Mouse (Mus musculus) liver, embryonic 11.5 days (tissue): Measurements from ENCODE around the gene Slc25a36. TPM values are rescaled to one million over a fixed set of nuclear protein-coding genes. Genes with fewer than 3 reads are reported as not detected.

Source experiments
- ATAC-seq: fragments of 200-750 bp; cut with Nextera tagmentation; replicated peaks from 2 replicates; pipeline ENCODE4 v1.8.0; 2017; ENCODE audit warnings: moderate number of reproducible peaks, mild to moderate bottlenecking, moderate TSS enrichment, moderate library complexity; ENCODE audit not compliant: low FRiP score
- DNase-seq: peaks from one replicate; pipeline ENCODE4 v3.0.0-alpha.2; 2017; ENCODE audit warnings: low spot score
- H3K27ac ChIP-seq: fragments of 300-500 bp; sonication (generic); 2 replicates; pipeline ENCODE4 v1.5.1; 2014; ENCODE audit warnings: mild to moderate bottlenecking, low read depth, low read length, control low read depth
- H3K27me3 ChIP-seq: fragments of 300-500 bp; sonication (generic); replicated peaks from 2 replicates; pipeline ENCODE4 v1.6.1; 2014; ENCODE audit warnings: low read length, mixed read lengths; ENCODE audit not compliant: control insufficient read depth, insufficient read depth
- H3K36me3 ChIP-seq: fragments of 300-500 bp; sonication (generic); 2 replicates; pipeline ENCODE4 v1.6.1; 2014; ENCODE audit warnings: mild to moderate bottlenecking, low read length, moderate library complexity, mixed read lengths; ENCODE audit not compliant: control insufficient read depth, insufficient read depth
- H3K4me1 ChIP-seq: fragments of 300-500 bp; sonication (generic); replicated peaks from 2 replicates; pipeline ENCODE4 v1.6.1; 2014; ENCODE audit warnings: low read length, mixed read lengths; ENCODE audit not compliant: control insufficient read depth, insufficient read depth
- H3K4me2 ChIP-seq: fragments of 300-500 bp; sonication (generic); 2 replicates; pipeline ENCODE4 v1.6.1; 2014; ENCODE audit warnings: mild to moderate bottlenecking, control low read depth, moderate library complexity
- H3K4me3 ChIP-seq: fragments of 300-500 bp; sonication (generic); 2 replicates; pipeline ENCODE4 v1.5.1; 2014; ENCODE audit warnings: low read depth, low read length, control low read depth
- H3K9ac ChIP-seq: fragments of 300-500 bp; sonication (generic); 2 replicates; pipeline ENCODE4 v1.6.1; 2014; ENCODE audit warnings: low read depth, low read length, control low read depth
- H3K9me3 ChIP-seq: fragments of 300-500 bp; sonication (generic); 2 replicates; pipeline ENCODE4 v1.6.1; 2016; ENCODE audit warnings: low read length, inconsistent platforms, mixed read lengths; ENCODE audit not compliant: control insufficient read depth
- WGBS: fragments of 180-500 bp; shearing (Covaris S2); extraction: QIAGEN DNeasy Blood & Tissue Kit; methylation state at CpG from one replicate; pipeline ENCODE4 v1.1.7; 2014; 5-methylcytosine and 5-hydroxymethylcytosine counted together
- polyA plus RNA-seq: library from polyadenylated mRNA; unstranded; fragments of >200 nt; fragmentation: Nextera tagmentation; extraction: Ambion mirVana; gene quantifications from 2 replicates; pipeline ENCODE4 v1.2.1, GENCODE M21; 2014

Slc25a36 gene
- polyA plus RNA-seq, 1 experiment from 2014 or later, result 37.2 TPM

DNA sequence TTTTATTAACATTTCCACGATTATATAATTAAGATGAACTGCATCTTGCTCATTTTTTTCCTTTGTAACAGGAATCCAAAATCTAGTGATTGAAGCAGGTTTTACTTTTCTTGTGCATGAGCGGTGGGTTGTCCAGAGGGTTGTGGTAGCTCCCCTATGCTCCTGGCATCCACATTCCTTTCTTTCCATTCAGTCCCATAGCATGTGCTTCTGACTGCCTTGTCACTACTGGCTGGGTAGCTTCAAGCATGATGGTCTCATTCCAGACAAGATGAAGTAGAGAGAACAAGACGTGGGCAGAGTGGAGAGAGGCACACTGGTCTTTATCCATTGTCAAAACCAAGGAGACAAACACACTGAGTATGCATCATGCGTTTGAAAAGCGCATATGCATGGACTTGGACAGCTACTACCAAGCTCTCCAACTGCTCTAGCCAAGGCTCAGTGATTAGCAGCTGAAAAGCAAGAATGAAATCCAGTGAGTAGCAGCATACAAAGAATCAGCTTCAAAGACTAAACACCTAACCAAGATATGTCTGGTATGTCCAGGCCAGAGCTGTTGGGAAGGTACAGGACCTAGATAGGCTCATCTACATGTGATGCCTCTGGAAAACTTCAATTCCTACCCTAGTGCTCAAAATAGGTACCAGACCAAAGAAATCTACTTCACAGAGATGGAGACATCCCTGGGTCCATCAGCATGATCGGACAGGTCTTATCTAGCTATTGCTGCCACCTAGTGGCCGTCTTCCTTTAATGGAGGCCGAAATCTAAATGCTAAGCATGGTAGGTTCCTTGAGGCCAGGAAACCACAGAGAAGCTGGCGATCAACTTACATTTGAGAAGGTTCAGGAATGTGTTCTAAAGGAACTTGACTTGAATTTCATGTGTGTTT, 42.5 kb downstream of the Slc25a36 start:
- Histone ChIP-seq H3K4me2 (no peak overlapping the region), H3K4me1 (no peaks in the 10 kb centered on the region), H3K27me3 (no peaks in the 10 kb centered on the region), H3K36me3 (no peaks in the 10 kb centered on the region), H3K9me3 (no peaks in the 10 kb centered on the region), H3K9ac (no peak overlapping the region), H3K27ac (no peak overlapping the region), H3K4me3 (no peak overlapping the region)
- WGBS, result 61% methylated on average over 9 of the region's 9 CpGs
- DNase-seq (peak; percentile 61), ATAC-seq (peak; percentile 39; the same call in 1 of the 2 replicates)

DNA sequence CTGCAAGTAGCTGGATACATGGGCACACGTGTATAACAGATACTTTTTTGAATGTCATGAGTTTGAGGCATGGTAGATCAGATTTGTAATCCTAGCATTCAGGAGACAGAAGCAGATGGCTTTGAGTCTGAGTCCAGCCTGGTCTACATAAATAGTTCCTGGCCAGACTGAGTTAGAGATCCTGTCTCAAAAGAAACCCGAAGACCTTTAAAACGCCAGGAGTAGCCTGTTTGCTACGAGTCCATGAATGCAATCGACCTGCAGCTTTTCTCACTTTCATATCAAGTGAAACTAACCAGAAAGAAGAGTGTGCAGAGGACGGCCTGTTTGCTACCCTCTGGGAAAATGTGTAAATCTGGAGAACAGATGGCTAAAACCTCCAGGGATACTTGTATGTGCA, 43.2 kb downstream of the Slc25a36 start:
- H3K4me2 ChIP-seq, result no peak overlapping the region
- no peak for DNase-seq
- no peak for ATAC-seq
- H3K27me3 ChIP-seq, result no peaks in the 10 kb centered on the region
- 83% methylated on average over 6 of the region's 6 CpGs for WGBS
- H3K27ac ChIP-seq, result no peak overlapping the region
- no peak overlapping the region for H3K9ac ChIP-seq
- no peak overlapping the region for H3K4me3 ChIP-seq
- no peaks in the 10 kb centered on the region for H3K9me3 ChIP-seq
- H3K36me3 ChIP-seq, result no peaks in the 10 kb centered on the region
- no peaks in the 10 kb centered on the region for H3K4me1 ChIP-seq

DNA sequence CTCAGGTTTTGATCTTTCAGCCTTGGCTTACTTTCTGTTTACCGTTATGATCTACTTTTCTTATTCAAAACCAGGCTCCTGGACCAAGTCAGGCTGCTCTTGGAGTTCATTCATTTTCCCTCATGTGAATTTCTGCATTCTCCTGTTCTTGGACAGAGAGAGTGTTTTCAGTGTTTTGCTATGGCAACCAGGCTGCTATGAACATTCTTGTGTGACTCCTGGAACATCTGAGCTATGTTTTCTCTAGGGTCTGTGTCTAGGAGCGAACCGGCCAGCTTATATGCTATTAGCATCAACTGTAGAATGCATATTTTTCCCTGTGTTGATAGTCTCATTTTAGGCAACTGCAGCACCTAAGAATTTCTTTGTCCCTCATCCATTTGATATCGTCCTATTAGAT, 45.1 kb downstream of the Slc25a36 start:
- Histone ChIP-seq H3K27ac (no peak overlapping the region), H3K36me3 (no peaks in the 10 kb centered on the region), H3K9ac (no peak overlapping the region), H3K4me3 (no peak overlapping the region), H3K9me3 (no peaks in the 10 kb centered on the region), H3K4me1 (no peaks in the 10 kb centered on the region), H3K27me3 (no peaks in the 10 kb centered on the region), H3K4me2 (no peak overlapping the region)
- DNase-seq, result no peak
- ATAC-seq, result no peak
- 86% methylated on average over 4 of the region's 4 CpGs for WGBS

GRCm38 (mm10) chr9:97065216-97065615, 45.7 kb downstream of the Slc25a36 start:
- H3K4me3 ChIP-seq, result no peak overlapping the region
- DNase-seq (no peak), ATAC-seq (no peak)
- no peaks in the 10 kb centered on the region for H3K4me1 ChIP-seq
- H3K27ac ChIP-seq, result no peak overlapping the region
- no peak overlapping the region for H3K4me2 ChIP-seq
- H3K27me3 ChIP-seq, result no peaks in the 10 kb centered on the region
- no peak overlapping the region for H3K9ac ChIP-seq
- no peaks in the 10 kb centered on the region for H3K9me3 ChIP-seq
- no peaks in the 10 kb centered on the region for H3K36me3 ChIP-seq
- WGBS, result 79% methylated on average over 5 of the region's 5 CpGs

DNA sequence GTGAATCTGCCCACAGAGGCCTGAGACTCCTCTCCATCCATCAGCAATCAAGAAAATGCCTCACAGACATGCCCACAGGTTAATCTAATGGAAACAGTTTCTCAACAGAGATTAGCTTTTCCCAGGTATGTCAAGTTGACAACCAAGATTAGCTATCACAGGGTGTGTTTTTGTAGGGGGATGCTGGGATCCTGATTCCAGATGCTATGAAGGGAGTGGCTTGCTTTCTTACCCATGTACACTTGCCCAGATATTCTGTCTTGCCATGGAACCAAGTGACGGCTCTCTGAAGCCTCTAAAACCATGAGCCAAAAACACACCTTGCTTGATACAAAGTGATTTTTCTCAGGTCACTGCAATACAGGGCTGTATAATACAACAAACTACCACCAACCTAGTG, 46.8 kb downstream of the Slc25a36 start:
- no peak for ATAC-seq
- H3K36me3 ChIP-seq, result no peaks in the 10 kb centered on the region
- H3K4me2 ChIP-seq, result no peak overlapping the region
- 88% methylated on average over 1 of the region's 1 CpGs for WGBS
- H3K9me3 ChIP-seq, result no peaks in the 10 kb centered on the region
- H3K27ac ChIP-seq, result no peak overlapping the region
- H3K27me3 ChIP-seq, result no peaks in the 10 kb centered on the region
- no peak overlapping the region for H3K9ac ChIP-seq
- no peak overlapping the region for H3K4me3 ChIP-seq
- no peak for DNase-seq
- no peaks in the 10 kb centered on the region for H3K4me1 ChIP-seq

- no peak overlapping the region for H3K27ac ChIP-seq
- no peak for ATAC-seq
- 89% methylated on average over 9 of the region's 9 CpGs for WGBS
Observed at GRCm38 (mm10) chr9:97061696-97062095, 49.3 kb downstream of the Slc25a36 start.

GRCm38 (mm10) chr9:97056541-97057338, 54.2 kb downstream of the Slc25a36 start:
- Histone ChIP-seq H3K4me3 (no peak overlapping the region), H3K27ac (no peak overlapping the region), H3K36me3 (no peaks in the 10 kb centered on the region), H3K27me3 (no peaks in the 10 kb centered on the region), H3K4me1 (no peaks in the 10 kb centered on the region), H3K9me3 (no peaks in the 10 kb centered on the region), H3K4me2 (peak overlapping the region; percentile 6; the same call in 1 of the 2 replicates), H3K9ac (no peak overlapping the region)
- 55% methylated on average over 18 of the region's 18 CpGs for WGBS
- no peak for DNase-seq
- ATAC-seq, result no peak

More at GRCm38 (mm10) chr9:97061696-97062095, 49.3 kb downstream of the Slc25a36 start:
- Histone ChIP-seq H3K9ac (no peak overlapping the region), H3K4me1 (no peaks in the 10 kb centered on the region), H3K4me3 (no peak overlapping the region), H3K27me3 (no peaks in the 10 kb centered on the region), H3K9me3 (no peaks in the 10 kb centered on the region), H3K36me3 (no peaks in the 10 kb centered on the region), H3K4me2 (no peak overlapping the region)
- no peak for DNase-seq

DNA sequence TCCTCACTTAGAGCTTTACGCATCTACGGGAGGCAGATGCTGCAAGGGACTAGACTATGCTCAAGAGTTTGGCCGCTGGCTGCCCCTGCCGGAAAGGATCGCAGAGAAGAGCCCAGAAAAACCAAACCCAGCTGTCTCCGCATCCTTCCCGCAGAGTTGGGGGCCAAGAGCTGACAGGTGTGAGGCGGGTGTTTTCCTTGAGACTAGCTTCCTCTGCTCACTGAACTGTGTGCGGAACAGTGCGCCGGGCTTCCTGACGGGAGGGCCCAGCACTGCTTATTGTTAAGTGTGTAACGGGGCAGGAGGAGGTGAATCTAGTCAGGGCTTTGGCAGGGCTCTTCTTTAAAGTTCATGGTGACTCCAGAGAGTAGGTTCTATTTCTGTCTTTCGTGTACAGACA, 55.1 kb downstream of the Slc25a36 start:
- DNase-seq, result no peak

More for the DNA sequence above, 55.1 kb downstream of the Slc25a36 start:
- H3K9ac ChIP-seq, result no peak overlapping the region
- 81% methylated on average over 14 of the region's 14 CpGs for WGBS
- no peaks in the 10 kb centered on the region for H3K27me3 ChIP-seq
- H3K36me3 ChIP-seq, result no peaks in the 10 kb centered on the region
- no peaks in the 10 kb centered on the region for H3K9me3 ChIP-seq
- no peak overlapping the region for H3K4me2 ChIP-seq
- no peak overlapping the region for H3K4me3 ChIP-seq
- no peaks in the 10 kb centered on the region for H3K4me1 ChIP-seq
- ATAC-seq, result no peak
- H3K27ac ChIP-seq, result no peak overlapping the region
